Mouse (Mus musculus) ES-Bruce4 (cell line): ENCODE measurements around the gene Sh2d1b2. TPM values are rescaled to one million over a fixed set of nuclear protein-coding genes. Genes with fewer than 3 reads are reported as not detected.

ENCODE experiments used
- H3K27ac ChIP-seq: 2 replicates; pipeline ENCODE4 v1.5.1; 2012; ENCODE audit warnings: low read length, inconsistent platforms; ENCODE audit not compliant: insufficient read depth
- H3K27me3 ChIP-seq: 2 replicates; pipeline ENCODE4 v1.6.1; 2012; ENCODE audit warnings: mild to moderate bottlenecking, low read length, inconsistent platforms; ENCODE audit not compliant: control insufficient read depth, poor library complexity, insufficient read depth, severe bottlenecking
- H3K36me3 ChIP-seq: 2 replicates; pipeline ENCODE4 v1.6.1; 2012; ENCODE audit warnings: inconsistent platforms, mild to moderate bottlenecking, low read length, moderate library complexity; ENCODE audit not compliant: control insufficient read depth, poor library complexity, insufficient read depth, severe bottlenecking
- H3K4me1 ChIP-seq: one replicate; pipeline ENCODE4 v1.8.1; 2011; ENCODE audit warnings: low read length; ENCODE audit not compliant: control insufficient read depth, insufficient read depth
- H3K4me3 ChIP-seq: 2 replicates; pipeline ENCODE4 v1.5.1; 2011; ENCODE audit warnings: low read depth, mild to moderate bottlenecking, low read length
- H3K9ac ChIP-seq: 2 replicates; pipeline ENCODE4 v1.6.1; 2012; ENCODE audit warnings: low read depth, mild to moderate bottlenecking, inconsistent platforms; ENCODE audit not compliant: poor library complexity, severe bottlenecking
- H3K9me3 ChIP-seq: replicated peaks from 2 replicates; pipeline ENCODE4 v1.6.1; 2012; ENCODE audit warnings: mild to moderate bottlenecking, low read length, inconsistent platforms; ENCODE audit not compliant: control insufficient read depth, poor library complexity, insufficient read depth, severe bottlenecking
- CTCF ChIP-seq: IDR thresholded peaks from one replicate; pipeline ENCODE4 v1.8.1; 2011; ENCODE audit warnings: low read depth, low read length
- EP300 ChIP-seq: IDR thresholded peaks from 2 replicates; pipeline ENCODE4 v1.6.1; 2011; ENCODE audit warnings: low read depth, low read length; ENCODE audit not compliant: insufficient read depth
- POLR2A ChIP-seq: IDR thresholded peaks from one replicate; pipeline ENCODE4 v1.8.1; 2011; ENCODE audit warnings: low read length; ENCODE audit not compliant: insufficient read depth
- polyA plus RNA-seq: library from polyadenylated mRNA; stranded (reverse); fragments of >200 nt; gene quantifications from 2 replicates; pipeline ENCODE4 v1.2.4, GENCODE M21; 2011; ENCODE audit warnings: low read depth; ENCODE audit not compliant: missing spikeins, insufficient read depth, insufficient read length

Gene Sh2d1b2
- polyA plus RNA-seq, 1 experiment: not detected

GRCm38 (mm10) chr1:170196211-170196610, 36.3 kb upstream of the Sh2d1b2 start:
- TF ChIP-seq POLR2A (no peak), EP300 (no peak), CTCF (no peak)
- Histone ChIP-seq H3K4me3 (no peak overlapping the region), H3K36me3 (peaks cover 22% of the 10 kb centered on the region)

GRCm38 (mm10) chr1:170200379-170200778, 32.2 kb upstream of the Sh2d1b2 start:
- Histone ChIP-seq H3K4me1 (no peaks in the 10 kb centered on the region), H3K36me3 (peaks cover 24% of the 10 kb centered on the region), H3K27ac (no peak overlapping the region), H3K4me3 (no peak overlapping the region), H3K9me3 (no peaks in the 10 kb centered on the region), H3K27me3 (no peaks in the 10 kb centered on the region), H3K9ac (no peak overlapping the region)
- no peak for TF ChIP-seq EP300
- TF ChIP-seq CTCF: peak; percentile 26
- TF ChIP-seq POLR2A: no peak

More at GRCm38 (mm10) chr1:170196211-170196610, 36.3 kb upstream of the Sh2d1b2 start:
- Histone ChIP-seq H3K27ac (no peak overlapping the region), H3K9me3 (no peaks in the 10 kb centered on the region), H3K9ac (no peak overlapping the region), H3K4me1 (no peaks in the 10 kb centered on the region), H3K27me3 (no peaks in the 10 kb centered on the region)

- no peak overlapping the region for H3K4me3 ChIP-seq
- H3K27ac ChIP-seq: no peak overlapping the region
- no peak overlapping the region for H3K9ac ChIP-seq
- H3K9me3 ChIP-seq: no peaks in the 10 kb centered on the region
- TF ChIP-seq EP300: no peak
- no peak for TF ChIP-seq CTCF
- no peak for TF ChIP-seq POLR2A
- H3K4me1 ChIP-seq: no peaks in the 10 kb centered on the region
- H3K27me3 ChIP-seq: no peaks in the 10 kb centered on the region
- peaks cover 30% of the 10 kb centered on the region for H3K36me3 ChIP-seq
Observed at GRCm38 (mm10) chr1:170206395-170206794, 26.2 kb upstream of the Sh2d1b2 start.

GRCm38 (mm10) chr1:170213181-170213879, 19.2 kb upstream of the Sh2d1b2 start:
- peaks cover 13% of the 10 kb centered on the region for H3K36me3 ChIP-seq
- no peak overlapping the region for H3K4me3 ChIP-seq
- no peak overlapping the region for H3K9ac ChIP-seq
- H3K27me3 ChIP-seq: no peaks in the 10 kb centered on the region
- H3K27ac ChIP-seq: no peak overlapping the region
- TF ChIP-seq EP300: no peak
- TF ChIP-seq CTCF: no peak
- TF ChIP-seq POLR2A: no peak
- H3K9me3 ChIP-seq: no peaks in the 10 kb centered on the region
- H3K4me1 ChIP-seq: peaks cover 2% of the 10 kb centered on the region

GRCm38 (mm10) chr1:170214383-170214756, 18.2 kb upstream of the Sh2d1b2 start:
- TF ChIP-seq EP300 (no peak), CTCF (no peak), POLR2A (no peak)
- no peaks in the 10 kb centered on the region for H3K27me3 ChIP-seq

GRCm38 (mm10) chr1:170214757-170215522, 17.6 kb upstream of the Sh2d1b2 start, which contains the start of gene Uhmk1:
Gene Uhmk1 (minus strand): TSS chr1:170215397.
- H3K4me3 ChIP-seq: peak within 1 kb of the TSS; percentile 55
- H3K36me3 ChIP-seq: peaks cover 7% of the 10 kb centered on the region
- H3K9me3 ChIP-seq: no peaks in the 10 kb centered on the region
- no peaks in the 10 kb centered on the region for H3K27me3 ChIP-seq
- peak within 1 kb of the TSS; percentile 83 for H3K9ac ChIP-seq
- TF ChIP-seq CTCF (no peak), POLR2A (no peak), EP300 (no peak)
- H3K27ac ChIP-seq: no peak within 1 kb of the TSS
- peaks cover 2% of the 10 kb centered on the region for H3K4me1 ChIP-seq

More at GRCm38 (mm10) chr1:170214383-170214756, 18.2 kb upstream of the Sh2d1b2 start:
- H3K36me3 ChIP-seq: peaks cover 7% of the 10 kb centered on the region
- H3K4me1 ChIP-seq: peaks cover 2% of the 10 kb centered on the region
- peak overlapping the region; percentile 83 for H3K9ac ChIP-seq
- no peaks in the 10 kb centered on the region for H3K9me3 ChIP-seq
- H3K4me3 ChIP-seq: peak overlapping the region; percentile 55
- no peak overlapping the region for H3K27ac ChIP-seq
